Mouse (Mus musculus) ES-E14 (cell line): ENCODE measurements around the gene Cfhr1. TPM values are rescaled to one million over a fixed set of nuclear protein-coding genes. Genes with fewer than 3 reads are reported as not detected.

Experiments
- DNase-seq: peaks from one replicate; pipeline ENCODE4 v3.0.0-alpha.2; 2013; ENCODE audit warnings: low read depth, low spot score
- H3K27ac ChIP-seq: 2 replicates; pipeline ENCODE4 v1.5.1; 2012; ENCODE audit warnings: low read depth, mild to moderate bottlenecking, low read length, moderate library complexity, mixed read lengths; ENCODE audit not compliant: poor library complexity, insufficient read depth, severe bottlenecking
- H3K36me3 ChIP-seq: 2 replicates; pipeline ENCODE4 v1.6.1; 2012; ENCODE audit warnings: mild to moderate bottlenecking, low read length, moderate library complexity, mixed read lengths; ENCODE audit not compliant: control insufficient read depth, poor library complexity, insufficient read depth, severe bottlenecking
- H3K4me1 ChIP-seq, 2 experiments: fragments of 150-350 bp in 1 of 2; sonication (generic) in 1 of 2; 2 replicates each; pipeline ENCODE4 v1.6.1; 2012; ENCODE audit warnings: low read length in 2 of 2, mild to moderate bottlenecking in 1 of 2, mixed read lengths in 1 of 2; ENCODE audit not compliant: control insufficient read depth in 2 of 2, insufficient read depth in 2 of 2, poor library complexity in 1 of 2
- H3K4me3 ChIP-seq, 2 experiments: fragments of 150-350 bp in 1 of 2; sonication (generic) in 1 of 2; 2 replicates each; pipeline ENCODE4 v1.5.1; 2012; ENCODE audit warnings: low read length in 2 of 2, low read depth in 1 of 2, mild to moderate bottlenecking in 1 of 2, mixed read lengths in 1 of 2; ENCODE audit not compliant: insufficient read depth in 1 of 2, poor library complexity in 1 of 2, severe bottlenecking in 1 of 2
- H3K9ac ChIP-seq: 2 replicates; pipeline ENCODE4 v1.6.1; 2012; ENCODE audit warnings: low read depth, mild to moderate bottlenecking, low read length, mixed read lengths; ENCODE audit not compliant: poor library complexity, insufficient read depth, severe bottlenecking
- H3K9me3 ChIP-seq: fragments of 150-350 bp; sonication (generic); 2 replicates; pipeline ENCODE4 v1.6.1; 2012; ENCODE audit warnings: low read depth, mild to moderate bottlenecking, low read length; ENCODE audit not compliant: control insufficient read depth, insufficient read depth
- CHD2 ChIP-seq: IDR thresholded peaks from 2 replicates; pipeline ENCODE4 v1.6.1; 2014; ENCODE audit warnings: mild to moderate bottlenecking, low read depth, low read length, inconsistent platforms
- HCFC1 ChIP-seq: IDR thresholded peaks from 2 replicates; pipeline ENCODE4 v1.6.1; 2012; ENCODE audit warnings: low read length, inconsistent platforms, borderline replicate concordance; ENCODE audit not compliant: insufficient read depth
- MAFK ChIP-seq: IDR thresholded peaks from 2 replicates; pipeline ENCODE4 v1.6.1; 2014; ENCODE audit warnings: mild to moderate bottlenecking, low read depth, low read length, inconsistent platforms; ENCODE audit not compliant: insufficient read depth
- ZC3H11A ChIP-seq: IDR thresholded peaks from 2 replicates; pipeline ENCODE4 v1.6.1; 2012; ENCODE audit warnings: low read depth, mild to moderate bottlenecking, inconsistent platforms, low read length, borderline replicate concordance
- ZNF384 ChIP-seq: IDR thresholded peaks from 2 replicates; pipeline ENCODE4 v1.6.1; 2012; ENCODE audit warnings: low read depth, low read length, inconsistent platforms
- in situ Hi-C, 2 experiments: fragments of 600-800 bp; cut with MboI; formaldehyde crosslinking; loops; one replicate each; pipeline ENCODE4 v1.15.1; 2025; ENCODE audit warnings: low sequenced_read_pairs in 2 of 2, inconsistent platforms in 1 of 2; ENCODE audit not compliant: unreplicated experiment in 2 of 2
- total RNA-seq: library from RNA; depleted of rRNA; stranded (reverse); fragments of 300-350 nt; gene quantifications from 2 replicates; pipeline ENCODE4 v1.2.3, GENCODE M21; 2012; rRNA removed

Gene Cfhr1
- total RNA-seq, result not detected in 2 replicates

DNA sequence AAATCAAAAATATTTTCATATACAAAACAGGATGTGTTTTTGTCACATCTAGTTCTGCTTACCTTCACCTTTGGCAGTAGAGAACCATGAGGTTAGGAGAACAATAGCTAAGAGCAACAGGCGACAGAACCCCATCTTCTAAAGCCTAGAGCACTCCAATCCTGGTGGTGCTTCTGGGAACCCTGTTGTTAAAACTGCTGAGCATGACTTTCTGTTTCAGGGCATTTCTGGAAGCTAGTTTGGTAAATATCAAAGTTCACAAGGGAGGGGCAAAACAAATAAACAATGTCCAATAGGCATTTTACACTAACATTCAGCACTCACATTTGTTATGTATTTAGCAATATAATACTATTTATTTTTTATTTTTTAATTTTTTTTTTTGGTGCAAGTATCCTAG, at the start of gene Cfhr1:
TSS of gene Cfhr1 (minus strand) at position 249 of the 400 bp plus-strand sequence.
- no peak for TF ChIP-seq ZNF384
- TF ChIP-seq MAFK, result no peak
- no peak for TF ChIP-seq ZC3H11A
- TF ChIP-seq CHD2, result no peak
- TF ChIP-seq HCFC1, result no peak
- in situ Hi-C loops, result no loop called here
- H3K36me3 ChIP-seq, result no peaks in the 10 kb centered on the region

DNA sequence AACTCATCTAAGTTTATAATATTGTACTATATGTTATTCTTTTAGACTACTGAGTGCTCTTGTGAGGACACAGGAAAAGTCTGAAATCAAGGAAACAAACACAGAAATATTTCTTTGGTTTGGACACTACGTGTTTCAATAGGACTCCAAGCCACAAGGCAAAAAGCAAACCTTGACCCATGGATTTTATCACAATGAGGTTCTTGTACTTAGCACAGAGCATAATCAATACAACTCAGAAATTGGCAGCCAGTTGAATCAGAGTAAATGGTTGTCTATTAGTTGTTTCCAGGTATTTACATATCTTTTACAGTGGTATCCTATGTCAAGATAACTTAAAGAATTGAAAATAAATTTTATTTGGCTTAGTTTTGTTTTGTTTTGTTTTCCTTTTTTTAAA, 8.8 kb downstream of the Cfhr1 start:
- Histone ChIP-seq H3K4me3 (no peak overlapping the region), H3K9ac (no peak overlapping the region), H3K36me3 (no peaks in the 10 kb centered on the region), H3K4me1 (no peaks in the 10 kb centered on the region), H3K9me3 (no peaks in the 10 kb centered on the region), H3K27ac (no peak overlapping the region)
- in situ Hi-C loops, result no loop called here
- TF ChIP-seq HCFC1, result no peak
- TF ChIP-seq CHD2, result no peak
- no peak for TF ChIP-seq ZNF384
- TF ChIP-seq ZC3H11A, result no peak
- no peak for TF ChIP-seq MAFK
- no peak for DNase-seq

More for the DNA sequence above, at the start of gene Cfhr1:
- Histone ChIP-seq H3K4me1 (no peaks in the 10 kb centered on the region), H3K27ac (no peak within 1 kb of the TSS), H3K9me3 (no peaks in the 10 kb centered on the region), H3K4me3 (no peak within 1 kb of the TSS), H3K9ac (no peak within 1 kb of the TSS)
- DNase-seq, result no peak

DNA sequence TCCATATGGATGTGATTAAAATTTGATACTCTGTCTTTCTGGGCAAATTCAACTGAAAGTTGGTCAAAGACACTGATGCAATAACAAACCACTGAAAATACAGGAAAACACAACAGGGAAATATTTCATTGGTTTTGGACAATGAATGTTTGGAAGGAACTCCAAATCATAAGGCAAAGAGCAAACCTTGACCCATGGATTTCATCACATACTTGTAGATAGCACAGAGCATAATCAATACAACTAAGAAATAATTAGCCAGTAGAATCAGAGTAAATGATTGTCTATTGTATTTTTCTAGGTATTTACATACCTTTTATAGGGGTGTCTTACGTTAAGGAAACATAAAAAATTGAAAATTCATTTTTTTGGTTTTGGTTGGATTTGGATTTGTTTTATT, 11.5 kb downstream of the Cfhr1 start:
- DNase-seq, result no peak
- Histone ChIP-seq H3K9me3 (no peaks in the 10 kb centered on the region), H3K36me3 (no peaks in the 10 kb centered on the region), H3K9ac (no peak overlapping the region), H3K4me1 (no peaks in the 10 kb centered on the region), H3K27ac (no peak overlapping the region), H3K4me3 (no peak overlapping the region)
- TF ChIP-seq HCFC1 (no peak), CHD2 (no peak), MAFK (no peak), ZNF384 (no peak), ZC3H11A (no peak)
- in situ Hi-C loops, result no loop called here

DNA sequence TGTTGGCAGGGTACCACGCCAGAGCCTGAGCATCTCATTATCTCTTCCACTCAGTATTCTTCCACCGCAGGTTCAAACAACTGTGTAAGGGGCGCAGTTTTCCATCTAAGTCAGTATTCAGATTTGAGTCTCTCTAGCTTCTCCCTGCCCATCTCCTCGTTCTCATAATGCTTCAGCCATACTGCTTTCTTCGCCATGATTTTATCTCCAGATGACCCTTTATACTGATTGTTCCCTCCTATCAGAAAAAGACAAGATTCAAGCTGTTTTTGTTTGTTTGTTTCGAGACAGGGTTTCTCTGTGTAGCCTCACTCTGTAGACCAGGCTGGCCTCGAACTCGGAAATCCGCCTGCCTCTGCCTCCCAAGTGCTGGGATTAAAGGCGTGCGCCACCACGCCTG, 45.5 kb downstream of the Cfhr1 start:
- Histone ChIP-seq H3K27ac (no peak overlapping the region), H3K4me1 (no peaks in the 10 kb centered on the region), H3K9me3 (no peaks in the 10 kb centered on the region), H3K9ac (no peak overlapping the region), H3K4me3 (no peak overlapping the region), H3K36me3 (no peaks in the 10 kb centered on the region)
- in situ Hi-C loops, result no loop called here
- no peak for TF ChIP-seq MAFK
- TF ChIP-seq HCFC1, result no peak
- TF ChIP-seq ZNF384, result no peak
- TF ChIP-seq ZC3H11A, result no peak
- no peak for TF ChIP-seq CHD2
- DNase-seq, result no peak

DNA sequence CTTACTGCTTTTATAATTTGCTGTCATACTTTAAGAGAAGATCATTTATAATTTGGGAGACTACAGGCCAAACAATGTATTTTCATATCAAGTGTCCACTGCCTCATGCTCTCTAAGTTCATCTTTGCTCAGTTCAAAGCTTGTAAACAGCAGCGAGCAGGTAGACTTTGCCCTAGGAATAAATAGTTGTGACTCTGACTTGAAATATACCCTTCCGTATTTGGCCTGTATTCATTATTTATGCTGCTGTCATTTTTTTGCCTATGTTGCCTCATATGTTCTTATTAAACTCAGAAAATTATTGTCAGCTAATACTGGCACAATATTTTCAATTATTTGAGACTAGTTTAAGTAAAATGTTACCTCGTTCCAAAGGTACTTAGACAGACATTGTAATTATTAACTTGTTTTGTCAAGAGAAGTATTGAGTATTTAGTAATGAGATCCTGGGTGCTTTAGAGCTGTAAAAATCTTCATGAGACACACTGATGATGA, 58.8 kb downstream of the Cfhr1 start, which contains the start of gene F13b:
TSS of gene F13b (plus strand) at position 445 of the 495 bp plus-strand sequence.
- no peaks in the 10 kb centered on the region for H3K9me3 ChIP-seq
- H3K4me1 ChIP-seq, result peaks cover 8 to 11% of the 10 kb centered on the region in 2 experiments
- H3K27ac ChIP-seq, result no peak within 1 kb of the TSS
- no peak for TF ChIP-seq HCFC1
- TF ChIP-seq CHD2, result no peak
- no peak for TF ChIP-seq ZC3H11A
- TF ChIP-seq ZNF384, result no peak
- TF ChIP-seq MAFK, result no peak
- no peak within 1 kb of the TSS for H3K9ac ChIP-seq
- H3K4me3 ChIP-seq, result no peak within 1 kb of the TSS
- no peaks in the 10 kb centered on the region for H3K36me3 ChIP-seq
- DNase-seq, result no peak
- in situ Hi-C loops, result no loop called here
